Mouse (Mus musculus) hindbrain, embryonic 16.5 days (tissue): Measurements from ENCODE around the gene D630039A03Rik. TPM values are rescaled to one million over a fixed set of nuclear protein-coding genes. Genes with fewer than 3 reads are reported as not detected.
A peak's percentile ranks its signal among the peaks of the same experiment; 100 is the strongest.

ENCODE experiments used
- ATAC-seq: fragments of 200-750 bp; cut with Nextera tagmentation; 2 replicates; pipeline ENCODE4 v1.8.0; 2017; ENCODE audit warnings: moderate TSS enrichment, moderate library complexity
- H3K27ac ChIP-seq: fragments of 300-500 bp; sonication (generic); 2 replicates; pipeline ENCODE4 v1.5.1; 2014; ENCODE audit warnings: low read depth, mild to moderate bottlenecking, control low read depth, low read length, moderate library complexity
- H3K27me3 ChIP-seq: fragments of 300-500 bp; sonication (generic); replicated peaks from 2 replicates; pipeline ENCODE4 v1.6.1; 2014; ENCODE audit warnings: low read length; ENCODE audit not compliant: control insufficient read depth, insufficient read depth
- H3K36me3 ChIP-seq: fragments of 300-500 bp; sonication (generic); 2 replicates; pipeline ENCODE4 v1.6.1; 2014; ENCODE audit warnings: mild to moderate bottlenecking, low read length, moderate library complexity, mixed read lengths; ENCODE audit not compliant: control insufficient read depth, insufficient read depth
- H3K4me1 ChIP-seq: fragments of 300-500 bp; sonication (generic); 2 replicates; pipeline ENCODE4 v1.6.1; 2014; ENCODE audit warnings: low read depth, low read length; ENCODE audit not compliant: control insufficient read depth, insufficient read depth
- H3K4me2 ChIP-seq: fragments of 300-500 bp; sonication (generic); 2 replicates; pipeline ENCODE4 v1.6.1; 2014; ENCODE audit warnings: mild to moderate bottlenecking, low read length, control low read depth, moderate library complexity
- H3K4me3 ChIP-seq: fragments of 300-500 bp; sonication (generic); 2 replicates; pipeline ENCODE4 v1.5.1; 2014; ENCODE audit warnings: mild to moderate bottlenecking, low read length, control low read depth, moderate library complexity
- H3K9ac ChIP-seq: fragments of 300-500 bp; sonication (generic); 2 replicates; pipeline ENCODE4 v1.6.1; 2014; ENCODE audit warnings: low read depth, mild to moderate bottlenecking, control low read depth, low read length, moderate library complexity
- H3K9me3 ChIP-seq: fragments of 300-500 bp; sonication (generic); 2 replicates; pipeline ENCODE4 v1.6.1; 2014; ENCODE audit warnings: mild to moderate bottlenecking, low read length, moderate library complexity; ENCODE audit not compliant: control insufficient read depth
- WGBS: fragments of 180-500 bp; shearing (Covaris S2); extraction: QIAGEN DNeasy Blood & Tissue Kit; methylation state at CpG from one replicate; pipeline ENCODE4 v1.1.7; 2014; 5-methylcytosine and 5-hydroxymethylcytosine counted together
- polyA plus RNA-seq: library from polyadenylated mRNA; unstranded; fragments of >200 nt; fragmentation: Nextera tagmentation; extraction: Ambion mirVana; gene quantifications from 2 replicates; pipeline ENCODE4 v1.2.1, GENCODE M21; 2015

The D630039A03Rik gene
- polyA plus RNA-seq, 1 experiment from 2014 or later: 0.10 TPM

DNA sequence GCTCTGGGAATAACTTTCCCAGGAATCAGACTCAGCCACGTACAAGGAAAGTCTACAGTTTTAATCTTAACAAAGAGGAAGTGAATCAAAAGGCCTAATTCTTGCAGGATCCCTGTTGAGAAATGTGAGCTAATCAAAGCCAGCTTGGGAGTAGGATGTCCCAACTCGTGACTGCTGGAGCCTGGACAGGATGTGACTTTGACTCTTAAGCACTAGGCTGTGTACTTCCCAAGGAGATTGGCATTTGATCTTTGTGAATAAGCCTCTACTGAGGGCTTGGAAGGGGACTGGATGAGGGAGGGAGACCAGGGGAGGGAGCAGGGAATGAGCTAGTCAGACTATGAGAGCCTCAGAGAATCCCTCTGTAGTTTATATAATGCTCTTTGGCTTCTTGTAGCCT, 50.0 kb downstream of the D630039A03Rik start:
- 27% methylated on average over 2 of the region's 2 CpGs for WGBS
- H3K4me2 ChIP-seq: no peak overlapping the region
- no peaks in the 10 kb centered on the region for H3K27me3 ChIP-seq
- no peak overlapping the region for H3K27ac ChIP-seq
- H3K9me3 ChIP-seq: no peaks in the 10 kb centered on the region
- ATAC-seq: peak; percentile 74
- H3K36me3 ChIP-seq: no peaks in the 10 kb centered on the region
- H3K9ac ChIP-seq: no peak overlapping the region
- no peak overlapping the region for H3K4me3 ChIP-seq
- 0 out of 2 replicates have a peak, but pooled peaks cover 5% of the 10 kb centered on the region for H3K4me1 ChIP-seq

DNA sequence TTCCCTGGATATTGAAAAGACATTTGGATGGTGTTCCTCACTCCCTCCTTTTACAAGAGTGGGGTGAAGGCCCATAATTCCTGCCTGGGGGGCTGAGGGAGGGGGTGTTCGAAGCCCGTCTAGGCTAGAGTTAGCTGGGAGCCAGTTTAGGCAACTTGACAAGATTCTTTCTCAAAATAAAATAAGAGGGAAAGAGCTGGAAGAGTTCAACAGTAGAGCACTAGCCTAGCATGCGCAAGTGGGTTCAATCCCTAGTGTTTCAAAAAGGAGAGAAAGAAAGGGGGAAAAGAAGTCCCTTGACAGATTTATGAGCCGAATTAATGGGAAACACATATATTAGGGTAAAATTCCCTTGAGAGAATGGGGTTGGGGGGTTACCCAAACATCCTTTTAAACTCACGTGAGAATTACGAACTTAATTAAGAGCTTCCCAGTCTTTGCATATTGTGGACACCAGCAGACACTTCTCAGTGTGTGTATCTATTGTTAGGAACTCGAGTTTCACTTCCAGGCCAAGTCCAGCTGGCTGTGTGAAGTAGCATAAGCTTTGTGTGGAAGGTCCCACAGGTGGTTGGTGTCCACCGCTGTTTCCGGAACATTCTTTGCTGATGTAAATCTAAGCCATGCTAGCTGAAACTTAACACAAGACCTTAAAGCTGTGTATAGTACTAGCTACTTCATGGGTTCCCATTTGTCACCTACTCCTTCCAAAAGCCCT, 53.7 kb downstream of the D630039A03Rik start:
- 81% methylated on average over 9 of the region's 9 CpGs for WGBS
- 0 out of 2 replicates have a peak, but pooled peaks cover 5% of the 10 kb centered on the region for H3K4me1 ChIP-seq

DNA sequence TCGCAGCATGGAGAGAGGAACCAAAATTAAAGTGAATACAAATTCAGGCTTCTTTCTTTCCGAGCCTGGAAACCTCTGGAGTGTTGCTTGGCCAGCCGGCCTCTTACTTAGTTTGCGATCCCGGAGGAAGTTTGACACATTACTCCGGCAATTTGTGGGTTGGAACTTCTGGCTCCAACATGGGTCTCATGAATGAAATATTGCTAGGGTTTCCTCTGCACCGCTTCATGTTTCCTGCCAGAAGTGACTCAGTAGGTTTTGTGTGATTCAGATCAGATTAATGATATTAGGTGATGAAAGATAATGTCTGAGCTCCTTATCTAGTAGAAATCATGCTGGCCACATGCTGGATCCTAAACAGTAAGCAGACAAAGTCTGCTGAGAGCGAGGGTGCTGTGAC, 54.2 kb downstream of the D630039A03Rik start:
- H3K4me1 ChIP-seq: 0 out of 2 replicates have a peak, but pooled peaks cover 2% of the 10 kb centered on the region
- no peak for ATAC-seq
- H3K4me2 ChIP-seq: no peak overlapping the region
- H3K27me3 ChIP-seq: no peaks in the 10 kb centered on the region
- 80% methylated on average over 8 of the region's 8 CpGs for WGBS
- H3K9me3 ChIP-seq: no peaks in the 10 kb centered on the region
- H3K36me3 ChIP-seq: peaks cover 8% of the 10 kb centered on the region
- no peak overlapping the region for H3K27ac ChIP-seq
- no peak overlapping the region for H3K9ac ChIP-seq
- no peak overlapping the region for H3K4me3 ChIP-seq

More for the DNA sequence above, 53.7 kb downstream of the D630039A03Rik start:
- H3K9ac ChIP-seq: no peak overlapping the region
- peaks cover 4% of the 10 kb centered on the region; the same call in 1 of the 2 replicates for H3K36me3 ChIP-seq
- no peak overlapping the region for H3K4me3 ChIP-seq
- no peak overlapping the region for H3K27ac ChIP-seq
- no peaks in the 10 kb centered on the region for H3K27me3 ChIP-seq
- no peak for ATAC-seq
- H3K4me2 ChIP-seq: no peak overlapping the region
- H3K9me3 ChIP-seq: no peaks in the 10 kb centered on the region

DNA sequence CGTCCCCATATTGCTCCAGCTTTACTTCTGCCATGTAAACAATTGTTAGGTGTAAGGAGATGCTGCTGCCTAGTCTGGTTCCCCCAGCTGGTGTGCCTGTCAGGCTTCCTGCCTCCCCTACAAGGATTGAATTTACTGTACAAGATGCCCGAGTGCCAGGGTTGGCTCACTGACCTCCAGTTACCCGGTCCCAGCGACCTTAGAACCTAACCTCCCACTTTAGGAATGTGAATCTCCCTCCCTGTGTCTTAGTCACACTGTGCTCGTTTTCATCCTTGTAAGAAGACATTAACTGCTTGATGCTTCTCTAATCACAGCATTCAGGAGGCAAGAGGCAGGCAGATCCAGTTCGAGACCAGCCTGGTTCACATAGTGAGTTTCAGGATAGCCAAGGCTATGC, 54.9 kb downstream of the D630039A03Rik start:
- Histone ChIP-seq H3K9ac (no peak overlapping the region; the same call in 1 of the 2 replicates), H3K36me3 (peaks cover 12% of the 10 kb centered on the region), H3K9me3 (no peaks in the 10 kb centered on the region), H3K4me1 (no peaks in the 10 kb centered on the region), H3K4me3 (no peak overlapping the region), H3K4me2 (no peak overlapping the region), H3K27me3 (no peaks in the 10 kb centered on the region), H3K27ac (no peak overlapping the region)
- 85% methylated on average over 6 of the region's 6 CpGs for WGBS
- no peak for ATAC-seq

DNA sequence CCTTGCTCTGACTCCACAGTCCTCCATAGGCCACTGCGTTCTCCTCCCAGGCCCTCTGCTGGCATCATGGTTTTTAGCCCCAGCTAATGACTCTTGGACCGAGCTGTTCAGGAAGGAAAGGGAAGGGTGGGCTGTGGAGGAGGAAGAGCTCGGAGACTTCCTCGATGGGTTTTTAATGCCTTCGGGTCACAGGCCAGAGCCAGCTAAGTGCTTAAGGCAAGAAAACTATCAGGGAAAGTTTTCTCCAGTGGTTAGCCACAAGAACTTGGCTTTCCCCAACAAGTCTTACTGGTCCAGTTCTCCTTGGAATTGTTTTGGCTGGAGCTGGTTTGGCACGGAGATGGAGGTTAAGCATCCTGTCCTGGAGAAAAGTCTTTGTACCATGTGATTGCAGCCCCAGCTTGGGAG, 55.9 kb downstream of the D630039A03Rik start:
- no peaks in the 10 kb centered on the region for H3K9me3 ChIP-seq
- H3K4me2 ChIP-seq: no peak overlapping the region
- peaks cover 17% of the 10 kb centered on the region for H3K36me3 ChIP-seq
- no peaks in the 10 kb centered on the region for H3K27me3 ChIP-seq
- WGBS: 91% methylated on average over 6 of the region's 6 CpGs
- H3K4me3 ChIP-seq: no peak overlapping the region
- ATAC-seq: no peak
- no peak overlapping the region for H3K9ac ChIP-seq
- no peak overlapping the region for H3K27ac ChIP-seq
- no peaks in the 10 kb centered on the region for H3K4me1 ChIP-seq

Other genes starting within 250 kb of the D630039A03Rik start
- 11.4 and 13.2 TPM in 2 replicates for gene Akap2, start 198.6 kb downstream of the D630039A03Rik start, polyA plus RNA-seq
- 283 and 334 TPM in 2 replicates for gene Txn1, start 40.1 kb upstream of the D630039A03Rik start, polyA plus RNA-seq
- gene Txndc8, start 92.8 kb upstream of the D630039A03Rik start, polyA plus RNA-seq: not detected in 2 replicates